Mouse (Mus musculus) CD4-positive naive resting alpha-beta T cell, adult 76 days (primary cell): Measurements from ENCODE around the gene Gpx5. TPM values are rescaled to one million over a fixed set of nuclear protein-coding genes. Genes with fewer than 3 reads are reported as not detected.

Experiments used
- total RNA-seq: library from RNA; stranded (reverse); gene quantifications from one replicate; pipeline ENCODE4 v1.2.4, GENCODE M21; 2023

The Gpx5 gene
- total RNA-seq, result not detected

GRCm38 (mm10) chr13:21292631-21293030, at the start of gene Gpx5:
Gpx5 (minus strand) TSS chr13:21292731.

GRCm38 (mm10) chr13:21311926-21312325, 19.4 kb upstream of the Gpx5 start, which contains the start of gene Gpx6:
Gpx6 (plus strand) TSS chr13:21312125.

Other genes with a start within 250 kb of the Gpx5 start
- not detected for gene Olfr1370, start 217.8 kb downstream of the Gpx5 start, total RNA-seq
- 0.15 TPM for gene Olfr1369-ps1, start 181.2 kb downstream of the Gpx5 start, total RNA-seq
- gene Olfr263, start 163.1 kb downstream of the Gpx5 start, total RNA-seq, result not detected
- gene Olfr1368, start 146.9 kb downstream of the Gpx5 start, total RNA-seq, result not detected
- gene Trim27, start 113.3 kb downstream of the Gpx5 start, total RNA-seq, result 77.4 TPM
- gene Gpx6, start 19.4 kb upstream of the Gpx5 start, total RNA-seq, result not detected
- gene Olfr1367, start 54.2 kb upstream of the Gpx5 start, total RNA-seq, result not detected
- gene Zscan12, start 70.1 kb upstream of the Gpx5 start, total RNA-seq, result 5.4 TPM
- 47.9 TPM for gene Zkscan3, start 110.0 kb upstream of the Gpx5 start, total RNA-seq
- gene Pgbd1, start 148.3 kb upstream of the Gpx5 start, total RNA-seq, result 0.38 TPM
- gene Zscan26, start 161.0 kb upstream of the Gpx5 start, total RNA-seq, result 48.0 TPM
- not detected for gene Nkapl, start 175.8 kb upstream of the Gpx5 start, total RNA-seq
- gene Zkscan4, start 186.2 kb upstream of the Gpx5 start, total RNA-seq, result not detected
- not detected for gene Gm10065, start 186.7 kb upstream of the Gpx5 start, total RNA-seq
- 3.8 TPM for gene AK157302, start 202.5 kb upstream of the Gpx5 start, total RNA-seq
- 15.9 TPM for gene Gm11273, start 208.7 kb upstream of the Gpx5 start, total RNA-seq
- 8.9 TPM for gene Zkscan8, start 238.4 kb upstream of the Gpx5 start, total RNA-seq